Mouse (Mus musculus) spleen, adult 2 months (tissue): ENCODE results near the gene Kdm5a. TPM values are rescaled to one million over a fixed set of nuclear protein-coding genes. Genes with fewer than 3 reads are reported as not detected.
A peak's percentile ranks its signal among the peaks of the same experiment; 100 is the strongest.

Source experiments
- DNase-seq, 2 experiments: peaks; one replicate each; pipeline versions ENCODE4 v3.0.0 to v3.0.0-alpha.2; 2012 to 2021; ENCODE audit warnings: low spot score in 2 of 2, low read depth in 1 of 2
- H3K27ac ChIP-seq: fragments of 200-500 bp; 2 replicates; pipeline ENCODE4 v1.5.1; 2012; ENCODE audit warnings: low read length, inconsistent platforms; ENCODE audit not compliant: insufficient read depth
- H3K27me3 ChIP-seq: fragments of 200-500 bp; 2 replicates; pipeline ENCODE4 v1.6.1; 2012; ENCODE audit warnings: mild to moderate bottlenecking, moderate library complexity, low read length, inconsistent platforms; ENCODE audit not compliant: control insufficient read depth, insufficient read depth
- H3K36me3 ChIP-seq: fragments of 200-500 bp; 2 replicates; pipeline ENCODE4 v1.6.1; 2012; ENCODE audit warnings: mild to moderate bottlenecking, low read length, inconsistent platforms; ENCODE audit not compliant: control insufficient read depth, insufficient read depth
- H3K4me1 ChIP-seq: fragments of 200-500 bp; 2 replicates; pipeline ENCODE4 v1.6.1; 2011; ENCODE audit warnings: inconsistent platforms; ENCODE audit not compliant: control insufficient read depth, insufficient read depth, insufficient read length
- H3K4me3 ChIP-seq: fragments of 200-500 bp; 2 replicates; pipeline ENCODE4 v1.5.1; 2011; ENCODE audit warnings: mild to moderate bottlenecking, inconsistent platforms; ENCODE audit not compliant: insufficient read depth, insufficient read length; ENCODE audit errors: extremely low read depth
- CTCF ChIP-seq: fragments of 200-500 bp; IDR thresholded peaks from 2 replicates; pipeline ENCODE4 v1.5.1; 2011; ENCODE audit warnings: mild to moderate bottlenecking, inconsistent platforms; ENCODE audit not compliant: insufficient read depth, insufficient read length, insufficient replicate concordance; ENCODE audit errors: extremely low read depth
- POLR2A ChIP-seq: fragments of 200-500 bp; IDR thresholded peaks from 2 replicates; pipeline ENCODE4 v1.6.1; 2011; ENCODE audit warnings: low read depth, low read length, inconsistent platforms
- WGBS: fragments of 180-500 bp; shearing (Covaris S2); methylation state at CpG from one replicate; pipeline ENCODE4 v1.1.7; 2018; 5-methylcytosine and 5-hydroxymethylcytosine counted together
- polyA plus RNA-seq: library from polyadenylated mRNA; depleted of rRNA; stranded (reverse); fragments of >200 nt; gene quantifications from 2 replicates; pipeline ENCODE4 v1.2.3, GENCODE M21; 2012

Kdm5a gene
- polyA plus RNA-seq, 1 experiment = 4.2 TPM

- DNase-seq = no peak
- Histone ChIP-seq H3K27me3 (no peaks in the 10 kb centered on the region), H3K27ac (peak overlapping the region; percentile 98), H3K4me3 (peak overlapping the region; percentile 97), H3K4me1 (peaks cover 24% of the 10 kb centered on the region), H3K36me3 (no peaks in the 10 kb centered on the region)
- TF ChIP-seq POLR2A = no peak
- no peak for TF ChIP-seq CTCF
- WGBS = 8% methylated on average over 9 of the region's 9 CpGs
Measured at GRCm38 (mm10) chr6:120464406-120464939, 100.5 kb downstream of the Kdm5a start.

- H3K4me3 ChIP-seq = peak overlapping the region; percentile 6; the same call in 1 of the 2 replicates
- no peak for TF ChIP-seq POLR2A
- no peak for TF ChIP-seq CTCF
- WGBS = 16% methylated on average over 4 of the region's 4 CpGs
- peak overlapping the region; percentile 52 for H3K27ac ChIP-seq
- no peak for DNase-seq
- H3K4me1 ChIP-seq = peaks cover 30% of the 10 kb centered on the region
- H3K36me3 ChIP-seq = no peaks in the 10 kb centered on the region
- H3K27me3 ChIP-seq = no peaks in the 10 kb centered on the region
Measured at GRCm38 (mm10) chr6:120465393-120465792, 101.5 kb downstream of the Kdm5a start.

GRCm38 (mm10) chr6:120466609-120467329 is 102.8 kb downstream of the Kdm5a start:
- peak; percentile 65 to 69 for DNase-seq
- TF ChIP-seq POLR2A (no peak), CTCF (no peak)
- H3K4me1 ChIP-seq = peaks cover 33% of the 10 kb centered on the region
- H3K36me3 ChIP-seq = no peaks in the 10 kb centered on the region
- 4% methylated on average over 10 of the region's 10 CpGs for WGBS
- H3K27me3 ChIP-seq = no peaks in the 10 kb centered on the region
- H3K27ac ChIP-seq = peak overlapping the region; percentile 93
- H3K4me3 ChIP-seq = peak overlapping the region; percentile 35

GRCm38 (mm10) chr6:120468259-120468658 is 104.3 kb downstream of the Kdm5a start:
- Histone ChIP-seq H3K4me1 (peaks cover 44% of the 10 kb centered on the region), H3K36me3 (no peaks in the 10 kb centered on the region), H3K4me3 (no peak overlapping the region), H3K27me3 (no peaks in the 10 kb centered on the region), H3K27ac (peak overlapping the region; percentile 63)
- 42% methylated on average over 4 of the region's 4 CpGs for WGBS
- TF ChIP-seq CTCF (no peak), POLR2A (no peak)
- DNase-seq = no peak

GRCm38 (mm10) chr6:120469268-120469667 is 105.3 kb downstream of the Kdm5a start:
- Histone ChIP-seq H3K4me3 (no peak overlapping the region), H3K36me3 (peaks cover 3% of the 10 kb centered on the region; the same call in 1 of the 2 replicates), H3K27ac (peak overlapping the region; percentile 82), H3K27me3 (no peaks in the 10 kb centered on the region), H3K4me1 (peaks cover 51% of the 10 kb centered on the region)
- TF ChIP-seq CTCF = no peak
- no peak for TF ChIP-seq POLR2A
- WGBS = 47% methylated on average over 3 of the region's 3 CpGs
- no peak for DNase-seq

DNA sequence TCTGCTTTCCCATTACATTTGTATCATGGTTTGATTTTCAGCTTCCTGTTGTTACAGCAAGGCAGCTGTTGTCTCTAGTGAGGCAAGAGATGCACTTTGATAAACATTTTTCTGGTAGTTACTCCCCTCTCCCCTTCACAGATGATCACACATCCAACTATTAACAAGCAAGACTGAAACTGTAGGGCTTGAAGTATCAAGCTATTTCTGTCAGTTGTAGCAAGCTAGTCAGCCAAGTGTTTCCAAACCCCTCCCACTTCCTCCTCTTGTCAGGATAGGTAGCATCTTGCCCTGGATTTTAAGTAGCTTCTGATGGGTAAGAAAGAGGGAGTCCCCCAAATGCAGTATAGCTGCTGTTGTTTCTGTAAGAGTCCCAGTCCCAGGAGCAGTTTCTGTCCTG is 105.8 kb downstream of the Kdm5a start:
- no peaks in the 10 kb centered on the region for H3K27me3 ChIP-seq
- TF ChIP-seq CTCF = no peak
- TF ChIP-seq POLR2A = no peak
- peak overlapping the region; percentile 82 for H3K27ac ChIP-seq
- no peak overlapping the region for H3K4me3 ChIP-seq
- peaks cover 7% of the 10 kb centered on the region for H3K36me3 ChIP-seq
- no peak for DNase-seq
- peaks cover 49% of the 10 kb centered on the region for H3K4me1 ChIP-seq

DNA sequence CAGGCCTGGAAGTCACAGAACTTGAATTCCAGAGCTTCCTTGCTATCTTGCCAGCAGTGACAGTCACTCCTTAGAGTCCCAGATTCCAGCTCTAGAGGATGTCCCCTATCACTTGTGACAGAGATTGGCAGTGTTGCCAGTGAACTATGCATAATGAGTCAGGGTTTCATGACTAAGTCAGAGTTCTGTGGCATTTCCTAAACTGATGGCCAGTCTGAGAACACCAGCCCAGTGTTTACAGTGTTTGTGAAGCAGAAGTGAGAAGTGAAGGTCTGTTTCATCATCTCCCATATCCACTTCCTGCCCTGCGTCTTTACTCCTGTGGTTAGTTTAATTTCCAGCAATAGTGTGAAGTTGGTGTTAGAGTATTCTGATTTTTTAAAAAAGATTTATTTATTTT is 106.7 kb downstream of the Kdm5a start:
- TF ChIP-seq POLR2A = no peak
- no peak for TF ChIP-seq CTCF
- DNase-seq = no peak
- Histone ChIP-seq H3K27me3 (no peaks in the 10 kb centered on the region), H3K27ac (peak overlapping the region; percentile 82), H3K4me1 (peaks cover 48% of the 10 kb centered on the region; the same call in 1 of the 2 replicates), H3K36me3 (peaks cover 16% of the 10 kb centered on the region), H3K4me3 (no peak overlapping the region)
- WGBS = 18% methylated on average over 1 of the region's 1 CpGs
